Mouse (Mus musculus) cortical plate, adult 2 months (tissue): ENCODE results near the gene Mcm9.

ENCODE experiments used
- CTCF ChIP-seq: fragments of 200-500 bp; IDR thresholded peaks from 2 replicates; pipeline ENCODE4 v1.5.1; 2011; ENCODE audit warnings: mild to moderate bottlenecking, control low read depth, low read length; ENCODE audit not compliant: insufficient read depth; ENCODE audit errors: extremely low read depth
- POLR2A ChIP-seq: fragments of 200-500 bp; IDR thresholded peaks from 2 replicates; pipeline ENCODE4 v1.6.1; 2011; ENCODE audit warnings: mild to moderate bottlenecking, low read length, control low read depth; ENCODE audit not compliant: insufficient read depth; ENCODE audit errors: extremely low read depth

DNA sequence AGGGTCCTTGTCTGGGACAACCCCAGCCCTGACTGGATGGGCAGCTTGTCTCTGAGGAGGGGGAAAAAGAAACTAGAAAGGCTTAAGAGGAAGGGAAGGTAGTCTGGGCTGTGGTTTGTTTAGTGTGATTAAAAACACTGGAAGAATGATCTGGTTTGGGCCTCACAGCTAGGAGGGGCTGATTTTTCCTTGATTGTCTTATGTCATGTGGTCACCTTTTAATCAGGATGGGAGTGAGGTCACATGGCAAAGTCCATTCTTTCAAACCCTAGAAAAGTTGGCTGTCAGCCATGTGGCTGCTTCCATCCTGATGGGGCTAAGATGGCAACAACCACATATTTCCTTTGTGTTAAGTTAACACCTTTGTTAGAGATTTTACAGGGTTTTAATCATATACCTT is 61.7 kb downstream of the Mcm9 start:
- TF ChIP-seq POLR2A = no peak
- TF ChIP-seq CTCF = no peak
